Mouse (Mus musculus) CH12.LX (cell line): ENCODE measurements around the gene Myrip. TPM values are rescaled to one million over a fixed set of nuclear protein-coding genes. Genes with fewer than 3 reads are reported as not detected.

ENCODE experiments used
- polyA plus RNA-seq: library from polyadenylated mRNA; unstranded; fragments of >175 nt; gene quantifications from 2 replicates; pipeline ENCODE4 v1.2.1, GENCODE M21; 2012; ENCODE audit warnings: low read depth; ENCODE audit not compliant: insufficient read length
- total RNA-seq, 2 experiments: library from RNA; depleted of rRNA; stranded (reverse); fragments of 300-350 nt in 1 of 2; fragments of >200 nt in 1 of 2; gene quantifications; 2 replicates each; pipeline ENCODE4 v1.2.3; 2012 to 2014

The Myrip gene
- total and polyA plus RNA-seq, 3 experiments, result not detected

Other genes starting within 250 kb of the Myrip start
- gene Cx3cr1, start 231.6 kb upstream of the Myrip start, total RNA-seq (2012; rRNA removed), result not detected in 2 replicates
- not detected in 2 replicates for gene Cx3cr1, start 231.6 kb upstream of the Myrip start, total RNA-seq (2014; rRNA removed)
- 0.06 and 0.08 TPM in 2 replicates for gene Cx3cr1, start 231.6 kb upstream of the Myrip start, polyA plus RNA-seq
- not detected in 2 replicates for gene Ccr8, start 209.4 kb upstream of the Myrip start, total RNA-seq (2012; rRNA removed)
- not detected in 2 replicates for gene Ccr8, start 209.4 kb upstream of the Myrip start, total RNA-seq (2014; rRNA removed)
- gene Ccr8, start 209.4 kb upstream of the Myrip start, polyA plus RNA-seq, result not detected in 2 replicates
- gene Slc25a38, start 191.1 kb upstream of the Myrip start, total RNA-seq (2012; rRNA removed), result 20.3 and 25.3 TPM in 2 replicates
- gene Slc25a38, start 191.1 kb upstream of the Myrip start, total RNA-seq (2014; rRNA removed), result 22.3 and 24.3 TPM in 2 replicates
- gene Slc25a38, start 191.1 kb upstream of the Myrip start, polyA plus RNA-seq, result 24.4 and 26.1 TPM in 2 replicates
- gene Rpsa, start 173.8 kb upstream of the Myrip start, total RNA-seq (2012; rRNA removed), result 3,568 and 3,991 TPM in 2 replicates
- gene Rpsa, start 173.8 kb upstream of the Myrip start, total RNA-seq (2014; rRNA removed), result 4,012 and 4,053 TPM in 2 replicates
- 3,250 and 3,563 TPM in 2 replicates for gene Rpsa, start 173.8 kb upstream of the Myrip start, polyA plus RNA-seq
- gene Mobp, start 151.8 kb upstream of the Myrip start, total RNA-seq (2012; rRNA removed), result not detected in 2 replicates
- not detected in 2 replicates for gene Mobp, start 151.8 kb upstream of the Myrip start, total RNA-seq (2014; rRNA removed)
- gene Mobp, start 151.8 kb upstream of the Myrip start, polyA plus RNA-seq, result 0.17 TPM in 1 of 2 replicates, not detected in the other
- 30.1 and 34.7 TPM in 2 replicates for gene Eif1b, start 190.7 kb downstream of the Myrip start, total RNA-seq (2012; rRNA removed)
- 54.1 and 56.8 TPM in 2 replicates for gene Eif1b, start 190.7 kb downstream of the Myrip start, total RNA-seq (2014; rRNA removed)
- gene Eif1b, start 190.7 kb downstream of the Myrip start, polyA plus RNA-seq, result 75.9 and 76.1 TPM in 2 replicates
- 0.04 TPM in 1 of 2 replicates, not detected in the other for gene Entpd3, start 238.3 kb downstream of the Myrip start, total RNA-seq (2012; rRNA removed)
- gene Entpd3, start 238.3 kb downstream of the Myrip start, total RNA-seq (2014; rRNA removed), result not detected in 2 replicates
- not detected in 2 replicates for gene Entpd3, start 238.3 kb downstream of the Myrip start, polyA plus RNA-seq